Mouse (Mus musculus) frontal cortex, postnatal 36 days (tissue): Measurements from ENCODE around the gene Ebf1.

Source experiments
- DNase-seq, 2 experiments: peaks; one replicate each; pipeline ENCODE4 v3.0.0; 2022; ENCODE audit warnings: low spot score in 2 of 2

Gene Ebf1

DNA sequence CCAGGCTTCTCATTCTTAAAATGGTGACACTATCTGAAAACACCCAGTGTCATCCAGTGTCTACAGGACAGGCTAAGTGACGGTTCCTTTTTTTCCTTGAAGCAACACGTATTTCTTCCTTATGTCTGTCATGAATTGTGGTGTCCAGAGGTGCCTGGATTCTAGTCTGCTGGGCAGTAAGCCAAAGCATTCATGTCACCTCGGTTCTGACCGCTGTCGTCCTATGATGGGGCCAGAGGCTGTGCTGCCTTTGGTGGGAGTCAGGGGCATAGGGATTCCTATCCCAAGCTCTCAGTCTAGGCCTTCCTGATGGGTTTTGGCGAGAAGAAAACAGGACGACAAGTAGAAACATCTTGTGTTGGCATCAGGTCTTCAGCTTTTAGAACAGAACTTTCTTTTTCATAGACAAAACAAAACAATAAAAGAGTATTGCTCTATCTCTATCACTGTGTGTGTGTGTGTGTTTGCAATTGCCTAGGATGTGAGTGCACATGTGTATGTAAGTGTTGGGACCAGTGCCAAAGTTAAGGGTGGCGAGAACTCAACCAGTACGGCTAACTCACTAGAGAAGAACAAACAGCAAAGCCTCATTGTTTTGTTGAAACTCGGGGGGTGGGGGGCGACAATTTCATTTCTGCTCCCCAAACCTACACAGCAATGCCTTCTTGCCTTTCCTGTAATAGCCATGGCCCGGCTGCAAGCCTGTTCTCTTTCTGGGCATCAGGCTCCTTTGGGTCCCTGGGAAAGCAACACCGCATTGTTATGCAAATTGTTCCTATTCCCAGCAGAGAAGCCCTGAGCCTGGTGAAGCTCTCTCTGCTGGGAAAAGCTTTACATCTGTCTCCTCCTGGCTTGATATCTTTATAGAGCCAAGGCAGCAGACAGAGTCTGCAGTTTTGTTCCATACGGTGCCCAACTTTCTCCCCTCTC lies 224.3 kb downstream of the Ebf1 start:
- no peak for DNase-seq

- DNase-seq, result no peak
Measured at GRCm38 (mm10) chr11:44851874-44852273, 234.8 kb downstream of the Ebf1 start.

DNA sequence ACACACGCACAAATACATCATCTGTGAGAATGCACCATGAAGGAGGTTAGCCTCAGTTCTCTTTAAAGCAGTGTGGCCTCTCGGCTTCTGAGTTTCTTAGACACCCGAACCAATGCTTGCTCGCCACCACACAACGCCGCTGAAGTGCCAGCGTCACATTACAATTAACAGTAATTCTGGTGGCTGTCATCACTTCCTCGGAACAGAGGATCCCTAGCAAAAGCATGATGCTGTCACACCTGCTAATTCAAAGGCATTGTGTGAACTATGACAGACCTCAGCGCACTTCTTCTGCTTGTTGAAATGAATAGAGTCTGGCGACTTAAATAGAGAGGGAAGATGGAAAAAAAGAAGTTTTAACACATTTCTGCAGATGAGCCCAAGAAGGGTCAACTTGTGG lies 235.8 kb downstream of the Ebf1 start:
- DNase-seq, result no peak

GRCm38 (mm10) chr11:44854496-44854895 lies 237.4 kb downstream of the Ebf1 start:
- DNase-seq, result no peak

DNA sequence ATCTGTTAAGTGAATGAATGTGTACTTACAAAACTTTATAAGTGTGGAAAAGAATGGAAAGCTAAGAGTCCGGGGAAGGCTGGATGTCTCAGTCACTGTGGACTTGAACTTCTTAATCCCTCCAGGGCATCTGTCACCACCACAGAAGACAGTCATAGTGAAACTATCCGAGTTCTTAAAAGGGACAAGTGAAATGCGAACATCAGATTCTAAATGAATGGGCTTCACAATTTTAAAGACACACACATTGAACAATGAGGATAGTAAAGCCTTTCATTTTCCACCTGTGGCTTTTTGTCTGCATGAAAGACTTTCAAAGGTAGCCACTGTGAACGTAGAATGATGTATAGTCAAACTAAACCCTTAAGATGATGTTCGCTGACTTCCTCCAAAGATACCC lies 244.0 kb downstream of the Ebf1 start:
- DNase-seq, result no peak

GRCm38 (mm10) chr11:44863910-44864309 lies 246.8 kb downstream of the Ebf1 start:
- no peak for DNase-seq

DNA sequence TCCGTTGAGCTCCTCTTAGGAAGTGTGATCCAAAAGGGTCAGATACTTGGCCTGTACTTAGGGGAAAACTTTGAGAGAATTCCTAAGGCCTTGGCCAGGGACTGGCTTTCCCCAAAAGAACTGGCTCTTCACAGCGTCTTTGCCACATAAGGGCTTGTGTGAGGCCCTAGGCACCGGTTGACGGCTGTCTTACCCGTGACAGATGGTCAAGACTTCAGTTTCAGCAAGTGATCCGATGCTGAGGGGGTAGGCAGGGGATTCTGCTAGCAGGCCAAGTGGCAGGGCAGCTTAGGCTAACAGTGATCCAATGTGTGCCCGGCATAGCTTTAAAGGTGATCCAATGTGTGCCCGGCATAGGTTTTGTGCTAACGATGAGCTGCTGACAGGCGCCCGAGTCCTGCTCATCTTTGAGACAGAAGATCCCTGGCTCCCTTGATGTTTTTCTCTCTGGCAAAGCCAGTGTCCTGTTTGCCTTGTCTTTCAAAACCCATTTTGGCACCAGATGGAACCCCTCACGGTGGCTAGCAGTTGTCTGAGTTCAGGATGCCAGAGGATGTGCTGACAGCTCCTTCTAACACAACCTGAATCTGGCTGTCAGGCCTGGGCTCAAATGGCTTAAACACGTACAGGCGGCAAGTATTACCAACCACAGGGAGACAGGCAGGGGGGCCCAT lies 249.5 kb downstream of the Ebf1 start:
- DNase-seq, result no peak

DNA sequence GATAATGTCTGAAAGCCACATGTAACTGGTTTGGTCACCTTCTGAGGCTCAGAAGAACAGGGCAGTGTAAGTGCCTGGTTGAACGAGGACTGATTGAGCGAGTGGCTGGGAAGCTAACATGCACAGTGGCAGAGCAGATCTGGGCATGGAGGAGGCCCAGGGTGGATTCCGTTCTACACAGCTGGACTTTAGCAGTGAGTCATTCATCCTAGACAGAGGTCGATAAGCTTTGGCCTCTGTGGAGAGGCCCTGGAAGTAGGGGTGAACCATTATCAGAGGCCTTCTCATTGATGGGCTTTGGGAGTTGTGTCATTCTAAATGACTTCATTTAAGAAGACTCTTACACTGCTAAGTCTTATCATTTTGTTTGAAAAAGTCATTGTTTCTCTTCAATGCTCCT lies 250.3 kb downstream of the Ebf1 start:
- DNase-seq, result no peak

DNA sequence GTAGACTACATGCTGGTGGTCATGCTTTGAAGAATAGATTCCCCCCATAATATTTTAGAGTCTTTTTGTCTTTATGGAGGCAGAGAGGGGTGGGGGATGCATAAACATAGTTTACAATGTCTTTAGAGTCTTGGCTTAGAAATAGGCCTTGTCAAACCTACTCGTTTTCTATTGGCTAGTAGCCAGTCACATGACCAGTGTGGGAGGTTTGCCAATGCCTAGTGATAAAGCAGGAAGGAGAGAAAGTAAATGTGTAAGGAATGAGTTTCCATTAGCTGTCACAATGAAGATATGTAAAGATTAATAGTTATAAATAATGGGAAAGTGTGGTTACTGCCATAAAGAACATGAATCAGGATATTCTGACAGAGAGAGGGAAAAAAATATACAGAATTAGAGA lies 256.8 kb downstream of the Ebf1 start:
- no peak for DNase-seq

DNA sequence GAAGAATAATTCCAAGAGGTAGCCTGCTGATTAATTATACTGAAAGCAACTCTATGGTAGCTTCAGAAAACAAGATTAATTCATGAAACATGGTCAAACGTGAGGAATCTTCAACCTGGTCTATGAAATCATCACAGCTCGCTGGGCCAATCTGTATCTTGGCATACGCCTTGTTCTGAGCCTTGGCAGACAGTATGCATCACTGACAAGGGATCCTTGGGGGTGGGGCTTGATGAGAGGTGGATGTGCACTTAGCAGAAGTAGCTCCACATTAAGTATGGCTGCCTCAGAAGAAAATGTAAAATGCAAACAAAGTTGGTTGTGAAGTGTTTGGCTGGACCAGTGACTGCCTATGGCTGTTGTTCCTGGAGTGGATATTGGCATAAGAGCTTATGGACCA lies 258.1 kb downstream of the Ebf1 start:
- no peak for DNase-seq

DNA sequence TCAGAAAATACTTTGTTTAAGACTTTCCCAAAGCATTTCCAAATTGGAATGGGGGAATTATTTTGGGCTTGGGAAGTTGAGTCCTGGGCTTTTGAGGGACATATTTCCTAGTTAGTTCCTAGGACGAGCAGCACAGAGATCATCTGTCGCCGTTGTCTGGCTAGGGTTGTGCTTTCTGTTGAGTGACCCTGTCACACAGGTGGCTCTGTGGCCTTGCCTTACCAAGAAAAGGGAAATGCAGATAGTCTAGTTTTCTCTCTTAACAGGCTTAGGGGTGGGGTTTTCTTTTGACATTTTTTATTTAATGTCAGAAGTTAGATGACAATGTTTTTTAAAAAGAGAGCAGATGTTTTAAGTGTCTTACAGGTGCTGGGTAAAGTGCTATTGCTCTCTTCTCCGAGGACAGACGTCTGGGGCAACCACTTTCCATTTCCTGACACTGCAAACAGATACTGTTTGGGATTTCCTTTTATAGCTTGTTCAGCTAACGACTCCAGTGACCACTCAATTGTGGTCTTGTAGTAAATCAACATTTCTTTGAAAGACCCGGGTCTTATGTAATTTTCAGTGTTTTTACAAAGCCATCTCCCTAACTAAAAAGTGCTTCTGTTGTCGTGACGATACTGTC lies 264.1 kb downstream of the Ebf1 start:
- DNase-seq, result no peak

DNA sequence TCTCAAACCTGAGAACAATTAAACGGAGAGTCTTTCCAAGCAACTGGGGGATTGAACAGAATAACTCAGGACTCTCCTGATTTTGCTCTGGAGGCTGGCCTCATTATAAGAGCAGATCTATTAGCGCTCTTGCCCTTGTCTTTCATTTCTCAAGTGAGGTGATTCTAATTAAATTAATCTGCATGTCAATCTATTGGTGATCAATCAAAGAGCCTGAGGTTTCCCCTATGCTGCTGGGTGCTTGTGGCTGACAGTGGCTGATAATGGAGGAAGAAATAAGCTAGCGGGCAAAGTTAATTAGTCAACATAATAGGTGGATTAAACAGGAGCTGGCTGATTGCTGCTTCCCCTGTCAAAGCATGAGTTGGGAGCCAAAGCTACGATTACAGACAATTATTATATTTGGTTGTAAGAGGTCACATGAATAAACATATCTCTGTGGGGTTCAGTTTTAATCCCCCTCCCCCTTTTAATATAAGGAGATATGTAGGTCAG lies 265.4 kb downstream of the Ebf1 start:
- DNase-seq, result no peak

GRCm38 (mm10) chr11:44884337-44884736 lies 267.2 kb downstream of the Ebf1 start:
- no peak for DNase-seq

DNA sequence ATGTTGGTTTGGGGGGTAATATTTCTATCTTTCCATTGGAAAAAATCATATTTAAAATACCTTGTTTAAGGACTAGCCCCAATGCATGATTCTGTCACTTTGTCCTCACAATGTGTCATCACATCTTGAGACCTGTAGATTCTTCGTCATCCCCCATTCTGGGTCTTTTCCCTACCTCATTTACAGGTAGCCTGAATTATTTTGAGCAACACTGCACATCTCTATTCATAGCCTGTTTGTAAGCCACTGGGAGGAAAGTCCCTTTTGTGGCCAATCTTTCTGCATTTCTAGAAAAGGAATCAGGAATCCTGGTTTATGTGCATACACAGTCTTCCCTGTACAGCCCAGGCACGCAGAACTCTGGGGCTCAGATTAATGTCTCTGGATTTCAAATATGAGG lies 269.8 kb downstream of the Ebf1 start:
- DNase-seq, result no peak

DNA sequence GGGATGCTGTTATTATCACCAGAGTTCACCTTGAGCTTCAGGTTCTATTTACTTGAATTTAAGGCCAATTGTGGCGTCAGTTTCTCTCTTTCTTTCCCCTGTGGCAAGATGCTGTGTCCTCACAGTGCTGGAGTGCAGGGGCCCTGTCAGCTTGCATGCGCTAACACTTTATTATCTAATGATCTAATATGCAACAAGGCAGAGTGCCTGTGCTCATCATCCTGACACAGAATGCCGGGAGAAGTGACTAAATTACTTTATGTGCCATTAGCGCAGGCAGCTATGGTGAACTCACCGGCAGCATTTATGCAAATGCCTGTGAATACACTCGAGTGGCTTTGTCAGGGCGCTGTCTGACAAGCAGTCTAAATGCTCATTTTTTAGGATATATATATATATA lies 270.6 kb downstream of the Ebf1 start:
- no peak for DNase-seq

DNA sequence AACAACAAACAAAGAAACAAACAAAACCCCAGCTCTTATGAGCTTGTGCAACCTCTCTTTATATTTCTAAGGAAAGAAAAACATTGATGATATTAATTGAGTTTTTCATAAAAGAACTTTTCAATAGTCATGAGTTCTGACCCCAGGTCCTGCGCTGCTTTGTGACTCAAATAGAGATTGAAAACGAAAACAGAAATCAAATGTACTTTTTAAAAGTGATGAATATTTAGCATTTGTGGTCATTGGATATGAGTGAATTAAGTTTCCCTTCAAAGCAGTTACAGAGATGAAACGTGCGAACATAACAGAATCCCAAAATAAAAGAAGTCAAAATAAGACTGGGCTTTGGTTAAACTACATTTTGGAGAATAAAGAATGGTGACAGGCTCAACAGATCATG lies 271.3 kb downstream of the Ebf1 start:
- no peak for DNase-seq

DNA sequence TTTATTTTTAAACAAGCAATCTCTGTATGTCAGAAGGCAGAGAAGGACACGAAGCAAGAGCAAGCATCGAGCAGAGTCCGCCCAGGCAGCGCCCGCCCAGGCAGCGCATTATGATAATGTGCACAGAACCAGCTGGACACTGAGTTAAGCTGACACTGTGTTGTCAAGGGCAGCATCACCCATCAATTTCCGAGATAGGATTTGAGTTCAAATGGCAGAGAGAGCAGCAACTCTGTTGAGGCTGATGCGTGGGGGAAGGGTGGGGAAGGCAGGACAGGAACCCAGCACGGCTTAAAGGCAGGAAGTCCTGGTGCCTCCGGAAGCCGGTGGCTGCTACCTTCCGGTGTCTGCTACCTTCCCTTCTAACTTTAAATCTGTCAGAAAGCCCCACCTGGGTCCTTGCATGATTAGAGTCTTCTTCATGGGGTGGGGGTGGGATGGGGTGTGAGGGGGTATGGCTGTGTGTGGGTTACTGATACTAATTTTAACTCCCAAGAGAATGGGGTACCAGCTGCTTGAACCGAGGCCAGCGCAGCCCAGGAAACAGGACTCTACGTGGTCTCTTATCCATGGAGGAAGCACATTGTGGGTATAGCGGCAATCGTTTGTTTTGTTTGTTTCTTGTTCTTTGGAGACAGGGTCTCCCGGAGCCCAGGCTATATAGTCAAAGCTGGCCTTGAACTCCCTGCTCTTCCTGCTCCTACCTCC lies 275.9 kb downstream of the Ebf1 start:
- no peak for DNase-seq

- no peak for DNase-seq
Measured at GRCm38 (mm10) chr11:44893986-44894385, 276.9 kb downstream of the Ebf1 start.

- no peak for DNase-seq
Measured at GRCm38 (mm10) chr11:44894798-44895197, 277.7 kb downstream of the Ebf1 start.

GRCm38 (mm10) chr11:44895893-44896292 lies 278.8 kb downstream of the Ebf1 start:
- no peak for DNase-seq

- DNase-seq, result no peak
Measured at GRCm38 (mm10) chr11:44897140-44897665, 280.1 kb downstream of the Ebf1 start.

DNA sequence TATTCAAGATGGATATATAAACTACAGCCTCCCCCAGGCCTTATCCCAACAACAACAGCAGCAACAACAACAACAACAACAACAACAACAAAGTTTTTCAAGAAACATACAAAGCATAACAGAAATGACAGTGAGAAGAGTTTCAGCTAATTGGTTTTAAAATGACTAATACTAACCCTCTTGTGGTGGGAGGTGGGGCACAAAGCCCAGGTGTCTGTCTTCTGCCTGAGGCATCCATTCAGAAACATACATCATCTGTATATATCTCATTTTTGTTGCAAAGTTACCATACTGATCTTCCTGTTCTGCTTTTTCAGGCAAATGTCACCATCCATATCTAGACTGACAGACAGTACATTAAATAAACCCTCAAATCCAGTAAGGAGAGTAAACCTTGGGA lies 282.4 kb downstream of the Ebf1 start:
- DNase-seq, result no peak
